Mouse (Mus musculus) midbrain, embryonic 14.5 days (tissue): ENCODE data around the gene Dis3. TPM values are rescaled to one million over a fixed set of nuclear protein-coding genes. Genes with fewer than 3 reads are reported as not detected.

Source experiments
- ATAC-seq: fragments of 200-750 bp; cut with Nextera tagmentation; 2 replicates; pipeline ENCODE4 v1.8.0; 2017; ENCODE audit warnings: moderate number of reproducible peaks, moderate library complexity; ENCODE audit not compliant: low FRiP score, low TSS enrichment
- DNase-seq: peaks from one replicate; pipeline ENCODE4 v3.0.0-alpha.2; 2015
- H3K27ac ChIP-seq: fragments of 300-500 bp; sonication (generic); replicated peaks from 2 replicates; pipeline ENCODE4 v1.5.1; 2014; ENCODE audit warnings: mild to moderate bottlenecking, low read depth, low read length, moderate library complexity
- H3K27me3 ChIP-seq: fragments of 300-500 bp; sonication (generic); 2 replicates; pipeline ENCODE4 v1.6.1; 2014; ENCODE audit warnings: low read length, control low read depth, mixed read lengths; ENCODE audit not compliant: control insufficient read depth, insufficient read depth
- H3K36me3 ChIP-seq: fragments of 300-500 bp; sonication (generic); 2 replicates; pipeline ENCODE4 v1.6.1; 2014; ENCODE audit warnings: low read length, control low read depth; ENCODE audit not compliant: control insufficient read depth, insufficient read depth
- H3K4me1 ChIP-seq: fragments of 300-500 bp; sonication (generic); 2 replicates; pipeline ENCODE4 v1.6.1; 2014; ENCODE audit warnings: mild to moderate bottlenecking, antibody characterized with exemption, low read length, control low read depth; ENCODE audit not compliant: control insufficient read depth, insufficient read depth
- H3K4me2 ChIP-seq: fragments of 300-500 bp; sonication (generic); 2 replicates; pipeline ENCODE4 v1.6.1; 2014; ENCODE audit warnings: mild to moderate bottlenecking, low read length, moderate library complexity
- H3K4me3 ChIP-seq: fragments of 300-500 bp; sonication (generic); replicated peaks from 2 replicates; pipeline ENCODE4 v1.5.1; 2014; ENCODE audit warnings: low read depth, low read length
- H3K9ac ChIP-seq: fragments of 300-500 bp; sonication (generic); replicated peaks from 2 replicates; pipeline ENCODE4 v1.6.1; 2014; ENCODE audit warnings: mild to moderate bottlenecking, low read length, moderate library complexity
- H3K9me3 ChIP-seq: fragments of 300-500 bp; sonication (generic); 2 replicates; pipeline ENCODE4 v1.6.1; 2016; ENCODE audit warnings: low read length, control low read depth, mixed read lengths; ENCODE audit not compliant: control insufficient read depth
- WGBS: fragments of 180-500 bp; shearing (Covaris S2); extraction: QIAGEN DNeasy Blood & Tissue Kit; methylation state at CpG from one replicate; pipeline ENCODE4 v1.1.7; 2014; 5-methylcytosine and 5-hydroxymethylcytosine counted together
- polyA plus RNA-seq: library from polyadenylated mRNA; unstranded; fragments of >200 nt; fragmentation: Nextera tagmentation; extraction: Ambion mirVana; gene quantifications from 2 replicates; pipeline ENCODE4 v1.2.1, GENCODE M21; 2014

Dis3 gene
- polyA plus RNA-seq, result 23.5 and 34.2 TPM in 2 replicates

GRCm38 (mm10) chr14:99099267-99099966 lies at the start of gene Dis3, which contains the start of gene Pibf1:
Gene Dis3, minus strand, starts transcription at chr14:99099770.
Gene Pibf1, plus strand, starts transcription at chr14:99099424.
- under 1% methylated on average over 73 of the region's 73 CpGs for WGBS
- Histone ChIP-seq H3K4me1 (peaks cover 7% of the 10 kb centered on the region), H3K4me2 (peak within 1 kb of the TSS; percentile 66), H3K27me3 (no peaks in the 10 kb centered on the region), H3K9me3 (no peaks in the 10 kb centered on the region), H3K36me3 (peaks cover 40% of the 10 kb centered on the region), H3K9ac (peak within 1 kb of the TSS; percentile 93), H3K27ac (peak within 1 kb of the TSS; percentile 82), H3K4me3 (peak within 1 kb of the TSS; percentile 94)
- DNase-seq (peak; percentile 100), ATAC-seq (peak; percentile 100)

GRCm38 (mm10) chr14:99146841-99147240 lies 47.3 kb upstream of the Dis3 start:
- Histone ChIP-seq H3K36me3 (0 out of 2 replicates have a peak, but pooled peaks cover 3% of the 10 kb centered on the region), H3K27ac (no peak overlapping the region), H3K4me1 (no peaks in the 10 kb centered on the region), H3K4me3 (no peak overlapping the region), H3K9me3 (no peaks in the 10 kb centered on the region), H3K9ac (no peak overlapping the region), H3K27me3 (no peaks in the 10 kb centered on the region), H3K4me2 (no peak overlapping the region)
- ATAC-seq (no peak), DNase-seq (no peak)
- 50% methylated on average over 1 of the region's 1 CpGs for WGBS

GRCm38 (mm10) chr14:99141786-99142633 lies 42.4 kb upstream of the Dis3 start:
- Histone ChIP-seq H3K4me3 (no peak overlapping the region), H3K9ac (no peak overlapping the region), H3K4me1 (no peaks in the 10 kb centered on the region), H3K27me3 (no peaks in the 10 kb centered on the region), H3K36me3 (peaks cover 13% of the 10 kb centered on the region), H3K4me2 (no peak overlapping the region), H3K27ac (no peak overlapping the region), H3K9me3 (no peaks in the 10 kb centered on the region)
- WGBS, result 20% methylated on average over 15 of the region's 15 CpGs
- ATAC-seq (peak; percentile 87), DNase-seq (peak; percentile 95)

GRCm38 (mm10) chr14:99140036-99140435 lies 40.5 kb upstream of the Dis3 start:
- H3K9ac ChIP-seq, result no peak overlapping the region
- ATAC-seq (no peak), DNase-seq (no peak)
- peaks cover 26% of the 10 kb centered on the region for H3K36me3 ChIP-seq
- H3K4me2 ChIP-seq, result no peak overlapping the region
- H3K4me3 ChIP-seq, result no peak overlapping the region
- H3K9me3 ChIP-seq, result no peaks in the 10 kb centered on the region
- 96% methylated on average over 2 of the region's 2 CpGs for WGBS
- no peak overlapping the region for H3K27ac ChIP-seq
- H3K4me1 ChIP-seq, result no peaks in the 10 kb centered on the region
- no peaks in the 10 kb centered on the region for H3K27me3 ChIP-seq

GRCm38 (mm10) chr14:99136297-99136696 lies 36.7 kb upstream of the Dis3 start:
- peaks cover 34% of the 10 kb centered on the region for H3K36me3 ChIP-seq
- no peaks in the 10 kb centered on the region for H3K9me3 ChIP-seq
- H3K4me2 ChIP-seq, result no peak overlapping the region
- WGBS, result 94% methylated on average over 16 of the region's 16 CpGs
- H3K9ac ChIP-seq, result no peak overlapping the region
- no peak overlapping the region for H3K4me3 ChIP-seq
- DNase-seq (no peak), ATAC-seq (no peak)
- H3K27me3 ChIP-seq, result no peaks in the 10 kb centered on the region
- no peak overlapping the region for H3K27ac ChIP-seq
- no peaks in the 10 kb centered on the region for H3K4me1 ChIP-seq

- WGBS, result 89% methylated on average over 9 of the region's 9 CpGs
- H3K27me3 ChIP-seq, result no peaks in the 10 kb centered on the region
- H3K36me3 ChIP-seq, result peaks cover 34% of the 10 kb centered on the region
- H3K4me3 ChIP-seq, result no peak overlapping the region
- H3K9ac ChIP-seq, result no peak overlapping the region
- no peaks in the 10 kb centered on the region for H3K9me3 ChIP-seq
- no peak overlapping the region for H3K27ac ChIP-seq
- no peak overlapping the region for H3K4me2 ChIP-seq
- DNase-seq (peak; percentile 9), ATAC-seq (no peak)
- H3K4me1 ChIP-seq, result no peaks in the 10 kb centered on the region
These were observed 36.2 kb upstream of the Dis3 start for GRCm38 (mm10) chr14:99135761-99136160.

GRCm38 (mm10) chr14:99134048-99134447 lies 34.5 kb upstream of the Dis3 start:
- no peak overlapping the region for H3K4me2 ChIP-seq
- H3K36me3 ChIP-seq, result peaks cover 30% of the 10 kb centered on the region
- no peaks in the 10 kb centered on the region for H3K9me3 ChIP-seq
- WGBS, result 98% methylated on average over 2 of the region's 2 CpGs
- H3K27ac ChIP-seq, result no peak overlapping the region
- no peaks in the 10 kb centered on the region for H3K27me3 ChIP-seq
- DNase-seq (no peak), ATAC-seq (no peak)
- H3K9ac ChIP-seq, result no peak overlapping the region
- H3K4me3 ChIP-seq, result no peak overlapping the region
- no peaks in the 10 kb centered on the region for H3K4me1 ChIP-seq

- H3K9me3 ChIP-seq, result no peaks in the 10 kb centered on the region
- ATAC-seq (no peak), DNase-seq (no peak)
- no peaks in the 10 kb centered on the region for H3K4me1 ChIP-seq
- peaks cover 7% of the 10 kb centered on the region; the same call in 1 of the 2 replicates for H3K36me3 ChIP-seq
- no peak overlapping the region for H3K4me2 ChIP-seq
- H3K27me3 ChIP-seq, result no peaks in the 10 kb centered on the region
- H3K27ac ChIP-seq, result no peak overlapping the region
- no peak overlapping the region for H3K9ac ChIP-seq
- 96% methylated on average over 2 of the region's 2 CpGs for WGBS
- H3K4me3 ChIP-seq, result no peak overlapping the region
These were observed 29.5 kb upstream of the Dis3 start for GRCm38 (mm10) chr14:99129050-99129449.
